Mouse (Mus musculus) cerebellum, adult 2 months (tissue): ENCODE measurements around the gene Rgsl1.
"Not testable (repeated sequence)": the region's sequence is repeated elsewhere in the genome, so short reads cannot be mapped to it uniquely, and the experiment has no call there.

ENCODE experiments used
- CTCF ChIP-seq: fragments of 200-500 bp; IDR thresholded peaks from 2 replicates; pipeline ENCODE4 v1.5.1; 2011; ENCODE audit warnings: low read depth, mild to moderate bottlenecking, control low read depth, low read length, moderate library complexity, borderline replicate concordance; ENCODE audit not compliant: insufficient read depth
- POLR2A ChIP-seq: fragments of 200-500 bp; IDR thresholded peaks from 2 replicates; pipeline ENCODE4 v1.6.1; 2011; ENCODE audit warnings: low read length, control low read depth, borderline replicate concordance; ENCODE audit not compliant: insufficient read depth

GRCm38 (mm10) chr1:153769571-153769970, 74.4 kb downstream of the Rgsl1 start:
- not testable (repeated sequence) for TF ChIP-seq CTCF, POLR2A
